Mouse (Mus musculus): Measurements from ENCODE around the gene Man2a2.
"Not testable (repeated sequence)": the region's sequence is repeated elsewhere in the genome, so short reads cannot be mapped to it uniquely, and the experiment has no call there.

DNA sequence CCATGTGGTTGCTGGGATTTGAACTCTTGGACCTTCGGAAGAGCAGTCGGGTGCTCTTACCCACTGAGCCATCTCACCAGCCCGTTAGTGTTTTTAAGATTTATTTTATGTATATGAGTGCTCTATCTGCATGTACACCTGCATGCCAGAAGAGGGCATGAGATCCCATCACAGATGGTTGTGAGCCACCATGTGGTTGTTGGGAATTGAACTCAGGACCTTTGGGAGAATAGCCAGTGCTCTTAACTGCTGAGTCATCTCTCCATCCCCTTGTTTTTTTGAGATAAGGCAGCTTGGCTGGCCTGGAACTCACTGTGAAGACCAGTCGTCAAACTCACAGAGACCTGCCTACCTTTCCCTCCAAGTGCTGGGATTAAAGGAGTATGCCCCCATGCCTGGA lies 25.3 kb upstream of the Man2a2 start:
- not testable (repeated sequence) for TF ChIP-seq POLR2A (IDR thresholded peaks at IDR 0.05; ENCODE audit: borderline replicate concordance, extremely low read depth, low read depth, low read length); CTCF (IDR thresholded peaks at IDR 0.05; ENCODE audit: insufficient read depth, low read length)
